Mouse (Mus musculus) Patski (cell line): ENCODE results near the gene 1700123O20Rik. TPM values are rescaled to one million over a fixed set of nuclear protein-coding genes. Genes with fewer than 3 reads are reported as not detected.
A peak's percentile ranks its signal among the peaks of the same experiment; 100 is the strongest.

Experiments
- ATAC-seq: fragments of 100-300 bp; one replicate; pipeline ENCODE4 v1.8.0; 2021
- CTCF ChIA-PET: fragments of 350-600 bp; sonication (Branson Sonifier 250); formaldehyde crosslinking; loops from one replicate; lab custom pipeline; 2022; ENCODE audit warnings: inconsistent platforms; lab: Charles Lee
- POLR2A ChIA-PET: fragments of 350-600 bp; sonication (Branson Sonifier 250); formaldehyde crosslinking; loops from one replicate; lab custom pipeline; 2022; ENCODE audit warnings: antibody characterized with exemption, inconsistent platforms; lab: Charles Lee
- DNase-seq: peaks from one replicate; pipeline ENCODE4 v3.0.0-alpha.2; 2011; ENCODE audit warnings: low read depth, low spot score
- H3K27me3 ChIP-seq: fragments of 371-371 bp; one replicate; pipeline ENCODE4 v1.5.1; 2021
- CTCF ChIP-seq: fragments of 100-300 bp; IDR thresholded peaks from one replicate; pipeline ENCODE4 v1.5.1; 2021
- in situ Hi-C: fragments of 300-500 bp; cut with MboI; formaldehyde crosslinking; loops from 3 replicates; pipeline ENCODE4 v1.11.1; 2018; ENCODE audit warnings: low pct_unique_long_range_greater_than_20kb, mixed read lengths
- polyA plus RNA-seq: library from polyadenylated mRNA; unstranded; gene quantifications from one replicate; pipeline ENCODE4 v1.2.3, GENCODE M21; 2021

1700123O20Rik gene
- polyA plus RNA-seq, 1 experiment from 2014 or later: 69.8 TPM

- TF ChIP-seq CTCF: peak; percentile 80
- in situ Hi-C loops: no loop called here
- ChIA-PET POLR2A (interaction anchor here (0.6 kb wide), 1 partner anchor 33 kb away, joined by 3 read pairs; no protein-coding TSS in a partner anchor), CTCF (interaction anchor here (0.7 to 9.3 kb wide), 11 partner anchors 8 to 413 kb away, joined by 3 to 62 read pairs (median 5); partner anchors contain the start of genes 1700123O20Rik, Acin1 and Rem2)
- DNase-seq: no peak
- ATAC-seq: no peak
- H3K27me3 ChIP-seq: no peaks in the 10 kb centered on the region
These were observed 16.6 kb upstream of the 1700123O20Rik start for GRCm38 (mm10) chr14:54669381-54669780.

DNA sequence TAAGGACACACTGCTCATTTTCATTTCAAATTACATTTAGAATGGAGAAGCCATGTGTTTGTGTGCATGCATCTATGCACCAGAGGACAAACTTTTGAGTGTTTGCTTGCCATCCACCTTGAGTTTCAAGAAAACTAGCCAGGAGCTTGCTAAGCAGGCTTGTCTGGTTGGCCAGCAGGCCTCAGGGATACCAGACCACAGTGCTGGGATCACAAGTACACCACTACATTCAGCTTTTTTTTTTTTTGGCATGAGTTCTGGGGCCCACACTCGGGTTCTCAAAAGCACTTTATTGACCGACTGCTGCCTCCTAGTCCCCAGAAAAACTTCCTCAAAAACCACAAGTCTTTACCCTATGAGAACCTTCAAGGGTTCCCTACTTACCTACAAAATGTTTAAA is 11.7 kb upstream of the 1700123O20Rik start:
- no peak for ATAC-seq
- H3K27me3 ChIP-seq: no peaks in the 10 kb centered on the region

GRCm38 (mm10) chr14:54676290-54676689 is 9.7 kb upstream of the 1700123O20Rik start:
- no peak for ATAC-seq
- DNase-seq: no peak
- in situ Hi-C loops: no loop called here
- TF ChIP-seq CTCF: no peak
- POLR2A ChIA-PET: no interaction called here
- CTCF ChIA-PET: interaction anchor here (0.7 to 9.3 kb wide), 2 partner anchors 15 to 38 kb away, joined by 3 to 62 read pairs; no protein-coding TSS in a partner anchor
- H3K27me3 ChIP-seq: no peaks in the 10 kb centered on the region

More for the DNA sequence above, 11.7 kb upstream of the 1700123O20Rik start:
- no peak for DNase-seq
- no peak for TF ChIP-seq CTCF
- ChIA-PET POLR2A (no interaction called here), CTCF (interaction anchor here (1.6 to 9.3 kb wide), 3 partner anchors 10 to 33 kb away, joined by 5 to 62 read pairs (median 5); partner anchors contain the start of gene Cdh24)
- in situ Hi-C loops: no loop called here

DNA sequence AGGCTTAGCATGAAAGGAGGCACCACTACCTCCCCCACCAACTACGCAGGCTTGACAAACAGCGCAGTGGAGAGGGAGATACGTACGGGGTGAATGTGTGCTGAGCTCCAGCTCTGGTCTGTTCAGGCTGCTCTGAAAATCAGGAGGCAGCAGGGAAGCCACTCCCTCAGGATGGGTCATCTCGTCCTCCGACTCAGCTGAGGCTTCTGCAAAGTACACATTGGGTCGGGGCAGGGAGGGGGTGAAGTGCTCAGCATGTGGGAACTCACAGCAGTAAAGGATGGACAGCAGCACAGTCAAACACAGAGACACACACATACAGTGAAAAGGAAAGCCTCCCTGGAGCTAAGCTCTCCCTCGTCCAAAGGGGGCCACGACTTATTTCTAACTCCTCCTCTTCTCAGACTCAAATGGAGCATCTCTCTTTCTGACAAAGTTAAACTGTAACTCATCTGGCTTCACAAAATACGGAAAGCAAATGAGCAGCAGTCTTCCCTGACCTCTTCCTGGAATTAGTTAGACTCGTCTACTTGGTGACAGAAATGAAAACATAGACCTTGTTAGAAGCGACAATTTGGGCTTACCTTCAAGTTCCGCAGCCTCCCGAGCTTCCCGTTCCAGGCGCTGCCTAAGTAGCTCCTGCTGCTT is 7.2 kb upstream of the 1700123O20Rik start:
- TF ChIP-seq CTCF: no peak
- DNase-seq (no peak), ATAC-seq (peak; percentile 87)
- POLR2A ChIA-PET: interaction anchor here (0.6 kb wide), 2 partner anchors 69 to 155 kb away, joined by 3 to 4 read pairs; no protein-coding TSS in a partner anchor
- in situ Hi-C loops: no loop called here
- H3K27me3 ChIP-seq: no peaks in the 10 kb centered on the region
- CTCF ChIA-PET: interaction anchor here (0.9 to 4.3 kb wide), 6 partner anchors 9 to 109 kb away, joined by 3 to 20 read pairs (median 6); no protein-coding TSS in a partner anchor

GRCm38 (mm10) chr14:54682396-54682795 is 3.6 kb upstream of the 1700123O20Rik start:
- TF ChIP-seq CTCF: no peak
- ATAC-seq (no peak), DNase-seq (no peak)
- in situ Hi-C loops: no loop called here
- ChIA-PET CTCF (interaction anchor here (0.8 to 1.4 kb wide), 3 partner anchors 19 to 23 kb away, joined by 3 read pairs; no protein-coding TSS in a partner anchor), POLR2A (interaction anchor here (0.9 kb wide), 1 partner anchor 16 kb away, joined by 3 read pairs; no protein-coding TSS in a partner anchor)
- no peaks in the 10 kb centered on the region for H3K27me3 ChIP-seq

- ChIA-PET CTCF (interaction anchor here (1.0 to 2.0 kb wide), 4 partner anchors 16 to 116 kb away, joined by 3 to 10 read pairs (median 8); no protein-coding TSS in a partner anchor), POLR2A (interaction anchor here (0.5 to 1.2 kb wide), 2 partner anchors 25 to 130 kb away, joined by 3 to 4 read pairs; no protein-coding TSS in a partner anchor)
- DNase-seq (no peak), ATAC-seq (no peak)
- no peaks in the 10 kb centered on the region for H3K27me3 ChIP-seq
- in situ Hi-C loops: no loop called here
- TF ChIP-seq CTCF: no peak
These were observed 545 bp upstream of the 1700123O20Rik start for GRCm38 (mm10) chr14:54685471-54685870.

DNA sequence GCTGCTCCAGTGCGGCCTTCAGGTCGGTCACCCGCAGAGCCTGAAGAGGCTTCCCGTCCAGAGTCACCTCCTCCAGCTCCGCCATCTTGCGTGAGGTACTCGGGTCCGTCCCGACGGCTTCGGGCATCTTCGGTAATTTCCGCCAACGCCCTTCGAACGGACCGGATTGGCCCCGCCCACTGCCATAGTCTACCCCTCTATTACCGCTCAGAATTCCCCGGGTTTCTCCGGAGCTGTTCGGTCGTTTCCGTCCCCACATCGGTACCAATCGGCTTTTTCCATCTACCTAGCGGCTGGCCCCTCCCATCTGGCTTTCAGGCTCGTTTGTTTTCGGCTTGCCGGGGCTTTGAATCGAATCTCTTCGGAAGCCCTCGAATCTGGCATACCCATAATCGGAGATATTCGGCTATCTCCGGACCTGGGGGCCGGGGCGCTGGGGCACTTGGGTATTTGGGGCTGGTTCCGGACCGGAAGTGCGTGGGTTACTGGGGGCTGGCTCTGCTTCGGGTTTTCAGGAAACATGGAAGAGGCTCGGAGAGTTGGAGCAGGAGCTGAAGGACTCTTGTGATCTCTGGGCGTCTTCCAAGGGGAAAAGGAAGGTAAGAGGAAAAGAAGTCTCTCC is 617 bp downstream of the 1700123O20Rik start, which contains the start of gene Acin1:
Acin1 (minus strand) TSS at position 410 of the 622 bp plus-strand sequence.
- peak; percentile 99 for DNase-seq
- H3K27me3 ChIP-seq: no peaks in the 10 kb centered on the region
- ChIA-PET POLR2A (interaction anchor here (0.6 to 1.2 kb wide), 3 partner anchors 26 to 331 kb away, joined by 3 read pairs; partner anchors contain the start of gene Cdh24), CTCF (interaction anchor here (0.8 to 2.0 kb wide), 5 partner anchors 17 to 117 kb away, joined by 3 to 10 read pairs (median 7); no protein-coding TSS in a partner anchor)
- in situ Hi-C loops: no loop called here
- peak; percentile 94 for ATAC-seq
- no peak for TF ChIP-seq CTCF

- CTCF ChIA-PET: interaction anchor here (0.6 to 2.0 kb wide), 5 partner anchors 14 to 40 kb away, joined by 3 to 8 read pairs (median 3); no protein-coding TSS in a partner anchor
- TF ChIP-seq CTCF: no peak
- in situ Hi-C loops: no loop called here
- POLR2A ChIA-PET: no interaction called here
- no peaks in the 10 kb centered on the region for H3K27me3 ChIP-seq
- DNase-seq: no peak
- no peak for ATAC-seq
These were observed 1.2 kb downstream of the 1700123O20Rik start for GRCm38 (mm10) chr14:54687251-54687650.

DNA sequence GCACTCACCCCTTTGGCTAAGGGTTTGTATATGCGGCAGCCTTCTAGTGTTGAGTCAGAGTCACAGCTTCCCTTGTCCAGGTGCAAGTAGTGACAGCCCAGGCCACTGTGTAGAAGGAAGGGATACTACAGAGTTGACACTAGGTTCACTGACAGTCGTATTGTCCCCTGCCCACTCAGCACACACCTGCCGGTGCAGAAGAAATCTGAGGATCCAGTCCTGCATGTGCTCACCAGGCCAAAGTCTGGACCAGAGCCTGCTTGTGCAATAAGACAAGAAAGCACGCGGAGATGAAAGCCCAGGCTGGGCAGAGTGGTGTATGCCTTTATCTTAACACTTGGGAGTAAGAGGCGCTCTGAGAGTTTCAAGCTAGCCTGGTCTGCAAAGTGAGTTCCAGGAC is 9.0 kb downstream of the 1700123O20Rik start:
- DNase-seq: no peak
- no peak for ATAC-seq
- no peaks in the 10 kb centered on the region for H3K27me3 ChIP-seq
- no peak for TF ChIP-seq CTCF
- POLR2A ChIA-PET: no interaction called here
- CTCF ChIA-PET: interaction anchor here (1.6 kb wide), 1 partner anchor 53 kb away, joined by 5 read pairs; the partner anchor contains the start of gene Cdh24
- in situ Hi-C loops: no loop called here

GRCm38 (mm10) chr14:54696752-54697151 is 10.7 kb downstream of the 1700123O20Rik start:
- no peaks in the 10 kb centered on the region for H3K27me3 ChIP-seq
- DNase-seq: no peak
- in situ Hi-C loops: no loop called here
- ATAC-seq: no peak
- no peak for TF ChIP-seq CTCF
- POLR2A ChIA-PET: interaction anchor here (1.0 kb wide), 1 partner anchor 47 kb away, joined by 3 read pairs; no protein-coding TSS in a partner anchor
- CTCF ChIA-PET: interaction anchor here (1.3 kb wide), 1 partner anchor 173 kb away, joined by 3 read pairs; no protein-coding TSS in a partner anchor
